Mouse (Mus musculus): ENCODE data around the gene Gm49342.
"Not testable (repeated sequence)": the region's sequence is repeated elsewhere in the genome, so short reads cannot be mapped to it uniquely, and the experiment has no call there.

DNA sequence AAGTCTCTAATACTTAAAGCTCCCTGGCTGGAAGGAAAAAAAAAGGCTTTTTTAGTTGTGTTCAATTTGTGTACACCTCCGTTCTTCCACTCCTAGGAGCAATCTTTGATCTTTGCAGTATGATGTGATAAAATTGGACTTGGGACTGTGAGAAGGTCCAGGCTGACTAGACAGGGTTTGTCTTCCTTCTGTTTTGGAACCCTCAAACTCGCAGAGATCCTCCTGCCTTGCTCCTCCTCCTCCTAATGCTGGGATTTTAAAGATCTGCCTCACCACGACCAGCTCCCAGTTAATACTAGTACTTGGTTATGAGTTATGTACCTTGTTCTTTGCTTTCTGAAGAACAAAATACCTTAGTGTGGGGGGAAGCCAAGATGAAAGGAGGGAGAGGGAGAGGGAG, 1.2 kb downstream of the Gm49342 start:
- TF ChIP-seq CTCF, EP300 (IDR thresholded peaks at IDR 0.05; ENCODE audit: low read depth): not testable (repeated sequence)

Measured in heart, postnatal 0 days (tissue).